Mouse (Mus musculus): Measurements from ENCODE around the gene Pex5l. TPM values are rescaled to one million over a fixed set of nuclear protein-coding genes. Genes with fewer than 3 reads are reported as not detected.

Pex5l gene
- polyA plus RNA-seq, 1 experiment from 2014 or later, result not detected

DNA sequence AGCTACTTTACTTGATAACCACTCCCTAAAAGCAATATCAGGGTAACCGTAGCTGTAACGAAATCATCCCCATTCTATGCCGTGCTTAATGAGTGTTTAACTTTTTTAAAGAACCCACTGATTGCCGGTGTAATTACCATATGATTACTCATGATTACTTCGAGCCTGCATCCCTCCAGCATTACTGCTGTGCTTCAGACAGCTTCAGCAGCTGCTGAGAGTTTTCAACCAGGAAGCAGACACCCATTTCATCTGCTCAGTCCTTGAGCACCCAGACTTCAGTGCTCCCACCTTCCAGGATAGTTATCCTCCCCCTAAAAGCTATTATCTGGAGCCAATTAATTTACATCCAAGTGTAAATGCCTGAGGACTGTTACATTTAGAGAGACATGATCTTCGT is 218.9 kb downstream of the Pex5l start:
- no peaks in the 10 kb centered on the region for H3K27me3 ChIP-seq
- ATAC-seq (ENCODE audit: insufficient read depth), result no peak
- H3K9ac ChIP-seq, result no peak overlapping the region

DNA sequence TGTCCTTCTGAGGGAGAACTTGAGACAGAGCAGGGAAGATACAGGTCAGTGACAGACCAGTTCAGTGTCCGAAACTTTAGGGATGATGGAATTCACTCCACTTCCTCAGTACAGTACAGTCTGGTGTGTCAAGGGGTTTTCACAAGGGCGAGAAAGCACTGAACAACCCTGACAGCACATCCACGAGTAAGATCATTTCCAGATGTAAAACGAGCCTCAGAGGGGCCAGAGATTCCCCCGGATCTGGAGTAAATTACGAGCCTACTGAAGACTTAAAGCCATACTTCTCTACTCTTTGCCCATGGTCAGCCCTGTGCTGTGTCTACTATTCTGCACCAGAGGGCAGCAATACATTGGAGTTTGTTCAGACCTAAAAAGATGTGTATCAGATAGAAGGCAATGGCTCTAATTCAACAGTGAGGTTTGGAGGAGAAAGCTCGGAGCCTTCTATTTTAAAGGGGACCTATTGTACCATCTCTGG is 232.9 kb downstream of the Pex5l start:
- WGBS (ENCODE audit: insufficient replicate concordance), result 53% methylated on average over 7 of the region's 7 CpGs
- H3K9me3 ChIP-seq (replicated peaks), result no peaks in the 10 kb centered on the region
- ATAC-seq (ENCODE audit: insufficient read depth), result no peak

More for the DNA sequence above, 218.9 kb downstream of the Pex5l start:
- Histone ChIP-seq H3K36me3 (replicated peaks) (no peaks in the 10 kb centered on the region), H3K9me3 (replicated peaks) (no peaks in the 10 kb centered on the region), H3K4me3 (replicated peaks) (no peak overlapping the region), H3K4me1 (replicated peaks) (no peaks in the 10 kb centered on the region), H3K4me2 (no peak overlapping the region), H3K27ac (replicated peaks) (no peak overlapping the region)
- 68% methylated on average over 6 of the region's 6 CpGs for WGBS (ENCODE audit: insufficient replicate concordance)

DNA sequence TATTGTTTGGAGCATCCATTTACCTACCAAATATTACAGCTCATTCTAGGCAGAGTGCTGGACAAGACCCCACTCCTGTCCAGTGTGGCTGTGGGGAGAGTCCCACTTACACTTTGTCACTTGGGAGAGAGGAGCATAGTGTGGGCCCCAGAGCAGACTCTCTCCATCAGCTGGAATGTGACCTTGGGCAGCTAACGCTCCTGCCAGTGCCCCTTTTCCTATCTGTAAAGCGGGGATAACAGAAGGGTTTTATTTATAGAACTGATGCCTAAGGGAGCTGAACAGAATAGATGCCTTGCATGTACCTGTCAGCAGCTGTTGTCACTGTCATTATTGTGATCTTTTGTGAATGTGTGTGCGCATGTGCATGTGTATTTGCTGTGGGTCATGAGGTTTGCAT is 234.6 kb downstream of the Pex5l start:
- H3K27ac ChIP-seq (replicated peaks), result no peak overlapping the region
- H3K9ac ChIP-seq, result no peak overlapping the region
- 69% methylated on average over 3 of the region's 3 CpGs for WGBS (ENCODE audit: insufficient replicate concordance)
- no peak overlapping the region for H3K4me3 ChIP-seq (replicated peaks)
- H3K36me3 ChIP-seq (replicated peaks), result no peaks in the 10 kb centered on the region
- no peaks in the 10 kb centered on the region for H3K4me1 ChIP-seq (replicated peaks)
- H3K9me3 ChIP-seq (replicated peaks), result no peaks in the 10 kb centered on the region
- no peaks in the 10 kb centered on the region for H3K27me3 ChIP-seq
- no peak overlapping the region for H3K4me2 ChIP-seq
- no peak for ATAC-seq (ENCODE audit: insufficient read depth)

More for the DNA sequence above, 232.9 kb downstream of the Pex5l start:
- Histone ChIP-seq H3K36me3 (replicated peaks) (no peaks in the 10 kb centered on the region), H3K4me1 (replicated peaks) (no peaks in the 10 kb centered on the region), H3K4me2 (no peak overlapping the region), H3K27ac (replicated peaks) (no peak overlapping the region), H3K27me3 (no peaks in the 10 kb centered on the region), H3K9ac (no peak overlapping the region), H3K4me3 (replicated peaks) (no peak overlapping the region)

DNA sequence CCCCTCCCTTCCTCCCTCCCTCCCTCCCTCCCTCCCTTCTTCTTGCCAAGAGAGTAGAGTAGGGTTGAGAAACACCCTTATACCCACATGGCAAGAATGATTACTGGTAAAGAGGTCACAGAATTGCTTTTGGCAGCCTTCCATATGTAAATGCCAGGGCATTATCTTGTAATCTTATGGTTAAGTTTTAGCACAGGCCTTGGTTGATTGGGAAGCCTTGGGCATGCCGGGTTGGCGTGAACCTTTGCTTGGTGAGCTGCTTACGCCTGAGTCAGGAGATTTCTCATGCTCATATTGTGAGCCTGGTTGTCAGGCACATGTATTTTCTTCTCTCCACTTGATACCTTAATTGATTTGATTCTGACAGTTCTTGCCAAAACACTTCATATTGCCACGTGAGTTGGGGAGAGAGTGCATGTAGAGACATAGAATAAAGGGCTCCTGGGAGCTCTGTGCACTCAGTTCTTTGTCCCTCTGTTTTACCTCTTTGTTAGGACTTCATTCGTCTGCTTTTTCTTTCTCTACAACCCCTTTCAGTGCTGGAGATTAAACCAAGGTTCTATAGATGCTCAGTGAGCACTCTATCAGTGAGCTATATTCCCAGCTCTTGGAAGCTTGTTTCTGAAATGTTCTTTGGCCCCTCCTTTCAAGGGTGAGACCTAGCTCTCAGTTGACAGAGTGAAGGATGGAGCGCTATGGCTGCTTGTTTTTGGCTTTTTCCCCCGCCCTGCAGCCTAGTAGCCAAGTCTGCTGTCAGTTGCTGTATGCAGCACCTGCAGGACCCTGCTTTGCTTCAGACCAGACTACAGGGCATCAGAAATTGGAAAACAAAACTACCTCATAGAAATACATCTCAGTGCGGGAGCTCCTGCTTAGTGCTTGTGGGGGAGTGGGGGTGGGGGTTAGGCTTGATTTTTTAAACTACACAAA is 236.9 kb downstream of the Pex5l start:
- H3K27me3 ChIP-seq, result no peaks in the 10 kb centered on the region
- H3K27ac ChIP-seq (replicated peaks), result no peak overlapping the region
- 65% methylated on average over 8 of the region's 8 CpGs for WGBS (ENCODE audit: insufficient replicate concordance)
- no peak overlapping the region for H3K4me3 ChIP-seq (replicated peaks)
- no peak overlapping the region for H3K9ac ChIP-seq
- no peak overlapping the region for H3K4me2 ChIP-seq
- H3K36me3 ChIP-seq (replicated peaks), result no peaks in the 10 kb centered on the region
- ATAC-seq (ENCODE audit: insufficient read depth), result no peak
- no peaks in the 10 kb centered on the region for H3K4me1 ChIP-seq (replicated peaks)
- no peaks in the 10 kb centered on the region for H3K9me3 ChIP-seq (replicated peaks)

DNA sequence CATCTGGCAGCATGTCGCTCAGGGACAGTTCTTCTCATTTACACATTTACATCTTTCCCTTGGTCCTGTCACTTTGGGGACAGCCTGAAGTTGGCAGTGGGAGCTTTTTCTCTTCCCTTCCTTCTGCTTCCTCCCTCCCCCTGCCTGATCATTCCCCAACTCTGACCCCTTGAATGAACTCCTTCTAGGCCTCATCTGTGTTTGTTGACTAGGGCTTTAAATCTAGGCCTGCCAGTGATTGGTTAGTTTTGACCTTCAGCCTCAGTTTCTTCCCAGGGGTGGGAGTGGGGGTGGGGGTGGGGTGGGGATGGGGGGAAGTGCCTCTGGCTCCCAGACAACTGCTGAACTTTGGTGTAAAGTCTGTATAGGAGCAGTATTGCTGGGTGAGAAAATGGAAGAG is 238.4 kb downstream of the Pex5l start:
- no peak for ATAC-seq (ENCODE audit: insufficient read depth)
- WGBS (ENCODE audit: insufficient replicate concordance), result 71% methylated on average over 1 of the region's 1 CpGs

DNA sequence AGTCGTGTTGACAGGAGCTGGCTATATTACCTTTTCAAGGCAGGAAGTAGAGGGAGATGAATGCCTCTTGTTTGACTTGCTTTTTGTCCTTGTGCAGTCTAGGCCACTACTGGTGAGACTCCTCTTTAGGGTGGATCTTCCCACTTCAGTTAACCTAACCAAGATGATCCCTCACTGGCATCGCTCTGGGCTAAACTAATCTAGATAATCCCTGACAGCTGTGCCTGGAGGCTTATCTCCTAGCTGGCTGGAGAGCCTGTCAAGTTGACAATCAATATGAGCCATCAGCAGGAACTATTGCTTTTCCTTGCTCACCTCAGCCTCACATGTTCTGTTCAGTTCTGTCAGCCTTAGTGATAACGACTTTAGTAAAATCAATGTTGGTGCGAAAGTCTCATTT is 239.6 kb downstream of the Pex5l start:
- WGBS (ENCODE audit: insufficient replicate concordance), result 54% methylated on average over 4 of the region's 4 CpGs
- H3K27me3 ChIP-seq, result no peaks in the 10 kb centered on the region
- H3K4me3 ChIP-seq (replicated peaks), result no peak overlapping the region
- no peak overlapping the region for H3K4me2 ChIP-seq
- no peaks in the 10 kb centered on the region for H3K9me3 ChIP-seq (replicated peaks)
- ATAC-seq (ENCODE audit: insufficient read depth), result no peak
- no peak overlapping the region for H3K27ac ChIP-seq (replicated peaks)
- H3K9ac ChIP-seq, result no peak overlapping the region
- no peaks in the 10 kb centered on the region for H3K4me1 ChIP-seq (replicated peaks)
- no peaks in the 10 kb centered on the region for H3K36me3 ChIP-seq (replicated peaks)

More for the DNA sequence above, 238.4 kb downstream of the Pex5l start:
- no peak overlapping the region for H3K27ac ChIP-seq (replicated peaks)
- H3K9ac ChIP-seq, result no peak overlapping the region
- H3K9me3 ChIP-seq (replicated peaks), result no peaks in the 10 kb centered on the region
- H3K4me3 ChIP-seq (replicated peaks), result no peak overlapping the region
- H3K4me2 ChIP-seq, result no peak overlapping the region
- H3K36me3 ChIP-seq (replicated peaks), result no peaks in the 10 kb centered on the region
- H3K4me1 ChIP-seq (replicated peaks), result no peaks in the 10 kb centered on the region
- no peaks in the 10 kb centered on the region for H3K27me3 ChIP-seq

All from liver, embryonic 15.5 days (tissue).